16 mouse cellular contexts compared by ENCODE assay signal in the genomic region with DNA sequence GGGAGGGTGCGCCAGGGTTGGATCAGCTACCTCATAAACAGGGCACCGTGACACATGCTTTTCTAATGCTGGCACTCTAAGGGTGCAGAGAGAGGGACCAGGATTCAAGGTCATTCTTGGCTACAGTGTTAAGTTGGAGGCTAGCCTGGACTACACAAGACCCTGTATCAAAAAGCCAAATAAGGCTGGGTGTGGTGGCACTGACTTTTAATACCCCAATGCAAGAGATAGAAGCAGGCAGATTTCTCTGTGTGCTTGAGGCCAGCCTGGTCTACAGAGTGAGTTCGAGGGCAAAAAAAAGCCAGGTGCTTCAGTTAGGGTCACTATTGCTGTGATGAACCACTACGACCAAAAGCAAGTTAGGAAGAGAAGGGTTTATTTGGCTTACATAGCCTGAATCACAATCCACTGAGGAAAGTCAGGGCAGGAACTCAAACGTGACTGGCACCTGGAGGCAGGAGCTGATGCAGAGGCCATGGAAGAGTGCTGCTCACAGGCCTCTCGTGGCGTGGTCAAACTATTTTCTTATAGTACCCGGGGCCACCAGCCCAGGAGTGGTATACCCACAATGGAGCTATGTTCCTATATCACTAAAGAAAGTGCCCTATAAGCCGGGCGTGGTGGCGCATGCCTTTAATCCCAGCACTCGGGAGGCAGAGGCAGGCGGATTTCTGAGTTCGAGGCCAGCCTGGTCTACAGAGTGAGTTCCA. TPM values are rescaled to one million over a fixed set of nuclear protein-coding genes. Genes with fewer than 3 reads are reported as not detected.
DNase-seq lines count a peak whose midpoint lies in the region; ATAC-seq and TF ChIP-seq lines count a peak whose summit lies in the region.
"Had no signal": no experiment of that assay in that cellular context is flagged by ENCODE, and none has a peak within 500 bp of the region (broad histone marks: within the 10 kb centered on the region; RNA-seq: fewer than 3 reads in every experiment).

No protein-coding gene starts in this region.

- H3K9me3 ChIP-seq in heart, embryonic 15.5 days (replicated peaks): no peaks in the 10 kb centered on the region
- H3K9me3 ChIP-seq in heart, embryonic 11.5 days (replicated peaks; ENCODE audit: control insufficient read depth, low read length): no peaks in the 10 kb centered on the region
- H3K9me3 ChIP-seq: G1E; limb, embryonic 15.5 days had no signal

- peaks cover 4% of the 10 kb centered on the region for H3K27me3 ChIP-seq in heart, embryonic 15.5 days
- H3K27me3 ChIP-seq in heart, embryonic 11.5 days (ENCODE audit: control insufficient read depth, insufficient read depth, low read length): peaks cover 8% of the 10 kb centered on the region
- no peaks in the 10 kb centered on the region for H3K27me3 ChIP-seq in spleen, adult 2 months (ENCODE audit: control insufficient read depth, insufficient read depth, low read length)
- H3K27me3 ChIP-seq in small intestine, adult 2 months (ENCODE audit: control insufficient read depth, insufficient read depth, low read length): no peaks in the 10 kb centered on the region
- H3K27me3 ChIP-seq: limb, embryonic 15.5 days had no signal

- no peak for DNase-seq in spleen, adult 2 months (ENCODE audit: low read depth in 1 of 2, low spot score in 2 of 2)
- DNase-seq in spleen, postnatal 10 days (ENCODE audit: low spot score in 2 of 2): no peak
- DNase-seq in induced T-regulatory cell, adult 2 months (ENCODE audit: low read depth): peak; percentile 54
- no peak for DNase-seq in gastrocnemius, postnatal 25 days
- DNase-seq: adrenal gland, postnatal 36 days; cerebellum, adult 11 months; cerebellum, postnatal 36 days; kidney, adult 2 months had no signal

- H3K36me3 ChIP-seq in heart, embryonic 15.5 days: no peaks in the 10 kb centered on the region
- no peaks in the 10 kb centered on the region for H3K36me3 ChIP-seq in heart, embryonic 11.5 days (ENCODE audit: control insufficient read depth, insufficient read depth, low read length)
- peaks cover 3% of the 10 kb centered on the region for H3K36me3 ChIP-seq in spleen, adult 2 months (ENCODE audit: control insufficient read depth, insufficient read depth, low read length)
- H3K36me3 ChIP-seq in small intestine, adult 2 months (ENCODE audit: control insufficient read depth, insufficient read depth, low read length): no peaks in the 10 kb centered on the region
- H3K36me3 ChIP-seq: limb, embryonic 15.5 days had no signal

- no peak for ATAC-seq in heart, embryonic 15.5 days (replicated peaks; ENCODE audit: insufficient number of reproducible peaks, insufficient read depth, low FRiP score, low read depth)
- no peak for ATAC-seq in heart, embryonic 11.5 days (replicated peaks; ENCODE audit: insufficient number of reproducible peaks, low FRiP score, low TSS enrichment)

- TF ChIP-seq POLR2A in spleen, adult 2 months (IDR thresholded peaks at IDR 0.05; ENCODE audit: low read depth, low read length): no peak
- TF ChIP-seq POLR2A in small intestine, adult 2 months (IDR thresholded peaks at IDR 0.05; ENCODE audit: low read depth, low read length): no peak

- 0 out of 2 replicates have a peak overlapping the region, but pooled peaks have one; percentile 45 for H3K27ac ChIP-seq in heart, embryonic 15.5 days
- H3K27ac ChIP-seq in heart, embryonic 11.5 days (ENCODE audit: low read depth, low read length): no peak overlapping the region
- peak overlapping the region; percentile 87 for H3K27ac ChIP-seq in spleen, adult 2 months (ENCODE audit: insufficient read depth, low read length)
- H3K27ac ChIP-seq in small intestine, adult 2 months (ENCODE audit: insufficient read depth, low read depth, low read length): peak overlapping the region; percentile 31; the same call in 1 of the 2 replicates
- H3K27ac ChIP-seq: hindbrain, embryonic 14.5 days; limb, embryonic 15.5 days had no signal

- H3K4me2 ChIP-seq in heart, embryonic 15.5 days: no peak overlapping the region
- no peak overlapping the region for H3K4me2 ChIP-seq in heart, embryonic 11.5 days
- H3K4me2 ChIP-seq: hindbrain, embryonic 14.5 days; limb, embryonic 15.5 days; midbrain, embryonic 11.5 days had no signal

- no peak for TF ChIP-seq CTCF in spleen, adult 2 months (IDR thresholded peaks at IDR 0.05; ENCODE audit: extremely low read depth, insufficient read depth, insufficient read length, insufficient replicate concordance)
- no peak for TF ChIP-seq CTCF in small intestine, adult 2 months (IDR thresholded peaks at IDR 0.05; ENCODE audit: extremely low read depth, insufficient read length, insufficient replicate concordance, low read depth, low read length)

- no peak overlapping the region; the same call in 1 of the 2 replicates for H3K4me3 ChIP-seq in heart, embryonic 15.5 days
- no peak overlapping the region for H3K4me3 ChIP-seq in heart, embryonic 11.5 days (ENCODE audit: low read depth, low read length)
- H3K4me3 ChIP-seq in spleen, adult 2 months (ENCODE audit: extremely low read depth, insufficient read depth, insufficient read length): peak overlapping the region; percentile 47; the same call in 1 of the 2 replicates
- peak overlapping the region; percentile 29; the same call in 1 of the 2 replicates for H3K4me3 ChIP-seq in small intestine, adult 2 months (ENCODE audit: low read depth, low read length)
- H3K4me3 ChIP-seq: limb, embryonic 15.5 days had no signal

- no peak overlapping the region for H3K9ac ChIP-seq in heart, embryonic 15.5 days
- no peak overlapping the region for H3K9ac ChIP-seq in heart, embryonic 11.5 days (ENCODE audit: low read depth, low read length)
- H3K9ac ChIP-seq: hindbrain, embryonic 14.5 days; limb, embryonic 15.5 days had no signal

- H3K4me1 ChIP-seq in heart, embryonic 15.5 days (replicated peaks): peaks cover 4% of the 10 kb centered on the region
- H3K4me1 ChIP-seq in heart, embryonic 11.5 days (ENCODE audit: control insufficient read depth, insufficient read depth, low read length): no peaks in the 10 kb centered on the region; the same call in 1 of the 2 replicates
- H3K4me1 ChIP-seq in spleen, adult 2 months (ENCODE audit: control insufficient read depth, insufficient read depth, insufficient read length): peaks cover 7% of the 10 kb centered on the region; the same call in 1 of the 2 replicates
- no peaks in the 10 kb centered on the region; the same call in 1 of the 2 replicates for H3K4me1 ChIP-seq in small intestine, adult 2 months (ENCODE audit: control insufficient read depth, insufficient read depth, insufficient read length, low read length)

- WGBS in heart, embryonic 15.5 days: 82% methylated on average over 14 of the region's 14 CpGs
- 81% methylated on average over 13 of the region's 14 CpGs for WGBS in heart, embryonic 11.5 days (ENCODE audit: insufficient replicate concordance)
- WGBS in spleen, adult 2 months: 32% methylated on average over 14 of the region's 14 CpGs
- WGBS in small intestine, adult 2 months: 78% methylated on average over 14 of the region's 14 CpGs

RNA-seq across cellular contexts. Expression of gene Gmfg, which starts 4.7 kb away (rescaled TPM):
- polyA plus RNA-seq in heart, embryonic 15.5 days (2015; fragmentation: Nextera tagmentation; extraction: Ambion mirVana): 9.6 and 20.9 TPM in 2 replicates
- 5.8 and 6.4 TPM in 2 replicates for polyA plus RNA-seq in heart, embryonic 11.5 days (2014; fragmentation: Nextera tagmentation; extraction: Ambion mirVana)
- polyA plus RNA-seq in spleen, adult 2 months (2012; rRNA removed): 43.1 and 46.2 TPM in 2 replicates
- 5.6 and 7.0 TPM in 2 replicates for polyA plus RNA-seq in small intestine, adult 2 months (2012; rRNA removed)
- 1 to 10 TPM; 1.6 to 4.2 TPM for total RNA-seq in gastrocnemius, postnatal 25 days (2021)
- polyA plus RNA-seq: C2C12 had no signal

RNA-seq across cellular contexts. Expression of gene Lrfn1, which starts 9.8 kb away (rescaled TPM):
- 1.1 and 1.5 TPM in 2 replicates for polyA plus RNA-seq in heart, embryonic 15.5 days (2015; fragmentation: Nextera tagmentation; extraction: Ambion mirVana)
- 1.4 and 1.7 TPM in 2 replicates for polyA plus RNA-seq in heart, embryonic 11.5 days (2014; fragmentation: Nextera tagmentation; extraction: Ambion mirVana)
- 2.7 and 3.3 TPM in 2 replicates for polyA plus RNA-seq in spleen, adult 2 months (2012; rRNA removed)
- 0.91 and 1.4 TPM in 2 replicates for polyA plus RNA-seq in small intestine, adult 2 months (2012; rRNA removed)
- total RNA-seq in gastrocnemius, postnatal 25 days (2021): under 1 TPM; 0.23 to 0.38 TPM
- polyA plus RNA-seq: C2C12 had no signal

RNA-seq across cellular contexts. Expression of gene Paf1, which starts 49.2 kb away (rescaled TPM):
- 66.8 and 73.0 TPM in 2 replicates for polyA plus RNA-seq in heart, embryonic 15.5 days (2015; fragmentation: Nextera tagmentation; extraction: Ambion mirVana)
- 70.2 and 81.4 TPM in 2 replicates for polyA plus RNA-seq in heart, embryonic 11.5 days (2014; fragmentation: Nextera tagmentation; extraction: Ambion mirVana)
- polyA plus RNA-seq in spleen, adult 2 months (2012; rRNA removed): 85.1 and 88.6 TPM in 2 replicates
- 27.6 and 67.1 TPM in 2 replicates for polyA plus RNA-seq in small intestine, adult 2 months (2012; rRNA removed)
- total RNA-seq in gastrocnemius, postnatal 25 days (2021): 10 to 100 TPM; 24.9 to 29.4 TPM

RNA-seq across cellular contexts. Expression of gene Med29, which starts 49.4 kb away (rescaled TPM):
- 42.0 and 45.7 TPM in 2 replicates for polyA plus RNA-seq in heart, embryonic 15.5 days (2015; fragmentation: Nextera tagmentation; extraction: Ambion mirVana)
- 46.4 and 54.3 TPM in 2 replicates for polyA plus RNA-seq in heart, embryonic 11.5 days (2014; fragmentation: Nextera tagmentation; extraction: Ambion mirVana)
- polyA plus RNA-seq in spleen, adult 2 months (2012; rRNA removed): 26.6 and 31.5 TPM in 2 replicates
- polyA plus RNA-seq in small intestine, adult 2 months (2012; rRNA removed): 36.5 and 58.0 TPM in 2 replicates
- total RNA-seq in gastrocnemius, postnatal 25 days (2021): 10 to 100 TPM; 19.6 to 20.2 TPM

Comparison
In these comparisons a context has a peak if more than half of its experiments do, and no peak if none do; other contexts are left out.
1. H3K4me3 ChIP-seq: peak in spleen, adult 2 months (single experiment) and small intestine, adult 2 months (single experiment); none in heart, embryonic 15.5 days (single experiment) and heart, embryonic 11.5 days (single experiment).